Mouse (Mus musculus): ENCODE data around the gene Slc38a8.

DNA sequence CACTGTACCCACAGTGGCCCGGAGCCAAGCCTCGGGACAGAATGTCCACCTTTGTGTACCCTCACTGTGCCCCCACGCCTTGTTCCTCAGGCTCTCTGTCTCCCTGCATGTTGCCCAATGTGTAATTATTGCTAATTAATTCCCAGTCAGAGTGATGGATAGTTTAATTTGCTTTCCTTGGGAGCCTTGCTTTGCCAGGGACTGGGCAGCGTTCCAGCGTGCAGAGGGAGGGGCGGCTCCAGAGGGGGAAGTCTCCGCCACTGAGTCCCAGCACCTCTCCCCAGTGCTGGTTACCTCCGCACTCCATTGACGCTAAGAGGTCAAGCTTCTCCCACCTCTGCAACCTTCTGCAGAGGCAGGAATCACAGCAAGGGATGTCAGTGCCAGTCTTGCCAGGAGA is 40.1 kb downstream of the Slc38a8 start:
- no peak for TF ChIP-seq EP300 (IDR thresholded peaks at IDR 0.05)
- no peak for TF ChIP-seq CTCF (IDR thresholded peaks at IDR 0.05)
